Mouse (Mus musculus) kidney, postnatal 10 days (tissue): ENCODE data around the gene Acer3.

Experiments used
- DNase-seq: peaks from one replicate; pipeline ENCODE4 v3.0.0; 2021; ENCODE audit warnings: mixed read lengths

The Acer3 gene

DNA sequence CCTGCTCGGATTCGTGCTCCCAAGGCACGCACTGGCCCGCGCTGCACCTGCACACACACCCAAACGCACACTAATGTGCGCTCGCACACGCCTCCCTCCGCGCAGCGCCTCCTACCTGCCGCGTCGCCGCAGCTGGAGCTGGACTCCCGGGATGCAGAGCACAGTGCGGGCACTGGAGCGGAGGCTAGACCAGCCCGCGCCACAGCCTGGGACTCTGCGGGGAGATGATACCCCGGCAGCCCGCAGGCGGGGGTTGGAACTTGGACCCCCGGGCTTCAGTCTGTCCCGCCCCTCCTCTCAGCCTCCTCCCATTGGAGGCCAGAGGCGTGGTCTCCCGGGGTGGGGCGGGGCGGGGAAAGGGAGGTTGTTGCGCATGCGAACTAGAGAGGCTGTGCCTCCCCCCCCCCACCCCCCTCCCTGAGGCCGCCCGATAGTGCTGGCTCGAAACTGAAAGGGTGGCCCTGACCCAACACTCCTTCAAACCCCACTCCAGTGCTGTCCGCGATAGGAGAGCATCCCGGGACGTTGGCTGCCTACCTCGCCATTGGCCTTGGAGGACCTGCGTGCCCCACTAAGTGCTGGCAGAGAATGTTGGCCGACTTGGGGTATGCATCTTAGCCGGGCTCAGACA lies 143.0 kb downstream of the Acer3 start, which contains the start of gene Capn5:
Gene Capn5 (minus strand): TSS at position 346 of the 631 bp plus-strand sequence.
- peak; percentile 78 for DNase-seq

DNA sequence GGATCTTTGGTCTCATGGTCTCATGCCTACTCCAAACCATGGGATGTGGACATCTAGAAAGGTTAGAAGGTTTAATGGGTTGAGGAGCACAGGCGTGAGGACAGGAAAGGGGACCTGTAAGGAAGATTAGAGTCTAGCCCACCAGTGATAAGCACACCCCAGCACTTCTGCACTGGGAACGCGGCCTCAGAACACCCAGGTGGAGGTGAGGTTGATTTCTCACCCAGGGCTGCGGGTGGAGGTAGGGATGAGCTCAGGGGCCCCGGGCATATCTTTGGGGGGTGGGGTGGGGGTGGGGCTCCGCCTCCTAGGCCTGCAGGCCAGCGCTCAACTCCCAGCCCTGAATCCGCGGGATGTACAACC lies 143.5 kb downstream of the Acer3 start:
- no peak for DNase-seq

DNA sequence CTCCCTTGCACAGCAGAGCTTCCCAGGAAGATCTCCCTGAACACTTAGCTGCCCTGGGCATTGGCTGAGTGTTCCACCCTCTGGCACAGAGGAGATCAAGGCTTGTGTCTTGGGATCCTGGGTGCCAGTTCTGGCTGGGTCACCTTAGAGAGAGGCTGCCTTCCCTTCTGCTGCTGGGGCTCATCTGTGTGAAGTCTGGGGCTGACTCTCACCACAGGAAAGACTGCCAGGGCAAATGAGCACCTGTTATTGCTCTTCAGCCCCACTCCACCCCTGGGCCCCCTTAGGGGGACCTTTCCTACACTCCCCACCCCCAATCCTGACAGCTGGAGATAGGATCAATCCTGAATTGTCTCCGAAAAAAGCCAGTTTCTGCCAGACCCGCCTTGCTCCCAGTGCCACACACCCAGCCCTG lies 143.9 kb downstream of the Acer3 start:
- peak; percentile 10 for DNase-seq

DNA sequence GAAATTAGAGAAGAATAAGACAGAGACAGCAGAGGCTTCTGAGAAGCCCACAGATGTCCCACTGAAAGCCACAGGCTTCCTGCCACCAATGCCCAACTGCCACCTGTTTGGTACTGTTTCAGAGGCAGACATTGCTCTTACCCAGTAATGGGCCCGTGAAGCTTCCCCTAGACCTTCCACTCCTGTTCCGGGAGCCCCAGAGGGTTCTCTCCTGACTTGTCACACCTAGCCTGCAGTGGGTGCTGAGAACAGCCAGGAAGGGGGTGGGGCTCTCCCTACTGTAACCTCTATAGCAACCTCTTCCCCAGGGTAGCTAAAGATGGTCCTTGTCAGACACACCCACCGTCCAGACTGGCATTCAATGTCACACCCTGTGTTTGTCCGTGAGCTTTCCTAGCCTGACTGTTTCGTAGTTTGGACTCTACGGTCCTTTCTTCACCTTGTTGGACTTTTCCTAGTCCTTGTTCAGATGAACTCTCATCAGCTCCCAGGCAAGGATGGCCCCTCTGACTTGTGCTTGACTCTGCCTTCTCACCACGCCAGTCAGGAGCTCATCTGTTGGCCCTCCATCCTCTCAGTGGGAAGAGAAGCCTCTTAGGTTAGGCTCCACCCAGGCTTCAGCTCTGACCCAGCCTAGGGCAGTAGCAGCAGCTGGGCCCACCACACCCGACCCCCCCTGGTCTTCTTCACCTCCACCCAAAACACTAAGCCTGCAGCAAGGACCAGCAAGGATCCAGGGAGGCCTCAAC lies 144.5 kb downstream of the Acer3 start:
- DNase-seq = peak; percentile 5

DNA sequence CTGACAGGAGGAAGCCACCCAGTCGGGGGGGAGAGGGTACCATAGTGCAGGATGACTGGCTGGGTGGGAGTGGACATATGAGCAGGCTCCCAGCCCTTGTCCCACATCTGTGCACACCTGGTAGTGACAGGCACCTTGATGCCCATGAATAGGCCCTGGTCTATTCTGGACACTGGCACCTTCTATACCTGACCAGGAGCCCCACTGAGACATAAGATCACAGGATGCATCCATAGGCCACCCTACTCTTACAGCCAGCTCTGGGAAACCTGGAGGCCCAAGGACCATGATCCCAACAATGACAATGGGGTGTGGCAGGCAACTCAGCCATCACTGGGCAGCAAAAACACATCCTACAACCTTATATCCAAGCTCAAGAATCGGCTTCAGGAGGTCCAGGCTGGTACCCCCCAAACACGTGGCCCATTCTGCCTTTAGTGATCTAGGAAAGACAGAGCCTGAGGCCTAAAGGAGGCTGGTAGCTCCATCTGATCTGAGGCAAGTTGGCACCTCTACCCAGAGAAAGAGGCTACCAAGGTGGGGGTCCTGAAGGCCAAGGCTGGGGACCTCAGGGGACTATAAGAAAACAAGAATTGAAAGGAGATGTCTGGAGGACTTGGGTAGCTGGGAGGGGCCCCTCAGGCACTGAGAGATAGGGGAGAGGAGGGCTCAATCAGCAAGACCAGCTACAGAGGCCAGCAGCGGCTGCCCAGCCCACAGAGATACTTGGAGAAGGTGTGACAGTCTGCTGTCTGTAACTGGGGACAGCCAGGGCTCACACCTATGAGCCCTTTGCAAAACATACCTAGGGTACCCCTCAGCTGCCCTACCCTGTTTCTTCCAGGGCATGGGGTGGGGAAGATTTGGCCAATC lies 145.9 kb downstream of the Acer3 start:
- DNase-seq = no peak

DNA sequence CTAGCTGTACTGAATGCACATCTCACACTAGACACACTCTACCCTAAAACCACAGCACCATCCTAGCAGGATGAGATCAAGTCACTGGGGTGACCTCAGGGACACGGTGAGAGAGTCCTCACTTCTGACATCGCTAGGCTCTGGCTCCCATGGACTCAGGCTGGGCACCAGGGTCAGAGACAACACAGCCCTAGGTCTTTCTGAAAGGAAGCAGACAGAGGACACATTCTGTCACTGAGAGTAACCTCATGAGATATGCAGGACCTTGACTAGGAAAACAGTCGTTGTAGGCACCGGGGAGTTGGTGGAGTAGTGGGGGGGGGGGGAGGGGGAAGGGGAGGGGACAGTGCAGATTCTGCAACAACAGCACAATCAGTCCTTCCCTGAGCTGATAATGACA lies 147.6 kb downstream of the Acer3 start:
- DNase-seq = no peak

DNA sequence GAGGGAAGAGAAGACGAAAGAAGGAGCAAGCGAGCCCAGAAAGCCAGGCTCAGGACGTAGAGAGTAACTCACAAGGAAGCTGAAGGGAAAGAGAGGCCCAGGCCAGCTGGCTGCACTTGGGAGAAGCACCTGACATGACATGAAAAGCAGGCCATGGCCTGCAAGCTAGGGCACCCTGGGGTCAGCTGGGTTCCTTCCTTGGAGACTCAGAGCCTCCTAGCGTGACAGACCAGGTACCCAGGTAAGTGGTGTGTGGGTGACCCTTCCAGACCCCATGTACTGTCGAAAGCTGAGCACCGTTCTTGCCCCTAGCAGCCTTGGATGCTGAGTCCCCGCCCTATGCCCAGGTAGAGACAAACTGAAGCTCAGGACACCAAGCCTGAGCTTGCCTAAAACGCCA lies 148.3 kb downstream of the Acer3 start:
- no peak for DNase-seq

DNA sequence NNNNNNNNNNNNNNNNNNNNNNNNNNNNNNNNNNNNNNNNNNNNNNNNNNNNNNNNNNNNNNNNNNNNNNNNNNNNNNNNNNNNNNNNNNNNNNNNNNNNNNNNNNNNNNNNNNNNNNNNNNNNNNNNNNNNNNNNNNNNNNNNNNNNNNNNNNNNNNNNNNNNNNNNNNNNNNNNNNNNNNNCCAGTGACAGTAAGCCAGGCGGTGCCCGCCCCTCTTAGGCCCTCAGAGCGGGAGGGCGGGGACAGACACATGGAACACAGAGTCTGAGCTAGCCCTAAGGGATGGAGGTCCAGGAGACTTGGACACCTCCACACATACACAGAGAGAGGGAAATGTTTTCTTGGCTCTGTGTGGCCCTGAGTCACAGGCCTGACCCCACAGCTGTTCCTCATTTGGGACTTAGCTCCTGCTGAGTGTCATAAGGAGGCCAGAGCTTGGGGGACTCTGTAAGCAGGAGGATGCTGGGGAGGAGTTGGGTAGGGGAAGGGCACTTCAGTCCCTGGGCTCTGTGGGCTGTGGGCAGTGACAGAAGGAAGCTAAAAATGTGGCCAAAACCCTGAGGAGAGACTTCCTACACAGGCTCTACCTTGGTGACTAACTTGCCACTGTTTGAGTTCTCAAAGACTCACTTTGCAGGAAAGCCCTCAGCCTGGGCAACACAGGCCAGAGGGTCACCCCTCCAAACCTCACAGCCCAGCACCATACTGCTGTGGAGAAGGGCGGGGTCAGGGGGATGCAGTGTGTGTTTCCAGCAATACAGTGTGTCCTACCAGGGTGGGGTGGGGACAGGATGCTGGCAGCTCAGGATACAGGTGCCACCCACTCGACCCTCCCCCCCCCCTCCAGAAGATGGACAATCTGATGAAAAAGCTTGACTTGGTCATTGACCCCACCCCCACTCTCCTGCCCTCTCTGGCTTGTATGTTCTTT lies 149.6 kb downstream of the Acer3 start:
- peak; percentile 54 for DNase-seq

DNA sequence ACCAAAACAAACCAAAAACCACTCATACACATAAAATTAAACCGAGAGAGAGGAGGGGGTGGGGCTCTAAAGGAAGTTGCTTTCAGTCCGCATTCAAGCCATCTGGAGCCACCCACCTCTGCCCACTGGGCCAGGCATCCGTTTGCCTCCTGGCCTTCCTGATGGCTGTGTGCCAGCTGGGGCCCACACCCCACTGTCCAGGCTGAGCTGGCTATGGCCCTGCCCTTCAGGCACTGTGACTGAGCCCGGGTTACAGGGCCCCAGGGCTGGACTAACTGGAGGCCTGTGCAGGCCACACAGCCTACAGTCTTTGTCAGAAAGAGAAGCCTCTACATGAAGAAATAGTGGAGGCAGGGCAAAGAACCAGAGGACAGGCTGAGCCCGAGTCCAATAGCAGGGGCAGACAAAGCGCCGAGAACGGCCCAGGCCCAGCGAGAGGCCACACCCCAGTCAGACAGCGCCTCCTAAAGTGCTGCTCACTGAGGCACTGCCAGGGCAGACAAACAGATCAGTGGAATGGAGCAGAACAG lies 155.9 kb downstream of the Acer3 start:
- peak; percentile 67 for DNase-seq

DNA sequence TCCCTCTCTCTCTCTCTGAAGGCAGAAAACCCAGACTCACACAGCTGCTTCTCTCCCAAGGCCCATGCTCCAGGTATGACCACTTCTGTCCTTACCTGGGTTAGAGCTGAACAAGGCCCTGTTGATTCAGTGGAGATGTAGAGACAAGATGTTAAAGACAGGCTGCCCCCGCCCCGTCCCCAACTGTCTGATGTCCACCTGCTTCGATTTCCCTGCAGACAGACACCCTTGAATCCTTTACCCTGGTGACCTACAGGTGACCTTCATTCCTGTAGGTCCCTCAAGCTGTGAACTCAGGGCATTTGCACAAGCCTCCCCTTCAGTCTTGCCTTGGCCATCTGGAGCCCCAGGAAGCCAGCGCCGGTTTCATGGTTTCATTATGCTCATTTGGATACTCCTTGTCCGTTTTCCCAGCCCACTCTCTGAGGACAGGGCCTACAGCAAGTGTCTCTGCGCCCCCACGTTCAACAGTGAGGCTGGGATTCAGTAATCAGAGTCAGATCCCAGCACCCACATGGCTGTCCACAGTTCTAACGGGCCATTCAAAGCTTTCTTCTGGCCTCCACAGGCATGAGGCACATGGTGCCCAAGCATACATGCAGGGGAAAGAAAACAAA lies 156.5 kb downstream of the Acer3 start:
- DNase-seq = no peak

DNA sequence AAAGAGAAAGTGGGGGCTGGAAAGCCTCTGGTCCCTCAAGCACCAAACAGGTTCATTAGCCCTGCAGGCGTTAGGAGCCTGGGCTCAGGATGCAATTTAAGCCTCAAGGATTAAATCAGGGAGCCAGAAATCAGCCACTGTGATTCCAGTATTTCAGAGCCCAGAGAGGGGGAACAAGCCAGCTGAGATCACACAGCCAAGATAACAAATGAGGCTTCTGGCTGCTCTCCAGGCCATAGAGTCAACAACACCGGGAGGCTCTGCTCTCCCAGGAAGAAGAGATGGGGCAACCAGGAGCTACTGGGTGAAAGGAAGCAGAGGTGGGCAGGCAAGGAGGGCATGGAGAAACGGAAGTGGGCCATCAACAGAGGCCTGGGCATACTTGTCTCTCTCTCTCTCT lies 157.3 kb downstream of the Acer3 start:
- DNase-seq = peak; percentile 23

DNA sequence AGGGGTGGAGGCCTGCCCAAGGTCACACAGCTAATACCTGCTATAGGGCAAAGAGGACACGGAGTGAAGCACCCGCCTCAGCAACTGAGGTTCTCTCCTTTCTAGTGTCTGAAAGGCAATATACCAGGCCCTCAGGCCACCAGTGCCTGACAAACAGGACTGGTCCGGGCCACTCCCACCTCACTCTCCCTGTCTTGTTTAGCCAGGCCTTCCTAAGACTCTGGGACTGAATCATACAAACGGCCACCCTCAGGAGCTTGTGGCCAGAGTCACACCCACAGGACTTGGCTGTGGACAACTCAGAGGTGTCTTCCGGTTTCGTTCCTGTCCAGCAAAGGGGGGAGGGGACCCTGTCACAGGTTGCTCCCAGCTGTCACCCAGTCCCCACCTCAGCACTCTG lies 158.8 kb downstream of the Acer3 start:
- DNase-seq = peak; percentile 13

DNA sequence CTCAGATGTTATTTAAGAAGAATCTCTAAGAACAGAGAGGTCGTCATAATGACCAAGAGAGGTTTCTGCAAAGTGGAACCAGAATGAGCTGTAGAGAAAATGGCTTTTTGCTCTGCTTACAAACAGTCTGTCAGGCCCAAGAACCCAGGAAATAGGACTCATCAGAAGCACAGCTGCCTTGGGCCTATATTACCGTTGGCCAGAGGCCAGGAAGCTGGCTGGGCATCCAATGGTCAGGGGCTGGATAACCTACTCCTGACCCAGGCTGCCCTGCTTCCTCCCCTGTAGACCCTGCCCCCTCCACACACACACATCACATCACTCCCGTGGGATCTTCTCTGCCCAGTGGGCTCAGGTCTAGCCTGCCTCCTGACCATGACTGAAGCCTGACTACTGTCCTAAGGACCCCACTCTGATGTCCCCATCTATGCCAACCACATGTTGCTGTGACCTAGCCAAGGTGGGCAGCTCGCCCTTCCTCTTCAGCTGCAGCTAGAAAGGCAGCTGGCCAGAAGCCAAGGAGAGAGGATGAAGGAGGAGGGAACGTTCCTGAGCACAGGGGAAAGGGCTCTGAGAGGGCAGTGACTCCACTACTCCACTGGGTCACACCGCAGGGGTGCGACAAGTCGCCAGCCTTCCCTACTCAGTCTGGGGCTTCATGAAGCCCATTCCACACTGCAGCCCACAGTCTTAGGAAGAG lies 160.8 kb downstream of the Acer3 start:
- peak; percentile 66 for DNase-seq

DNA sequence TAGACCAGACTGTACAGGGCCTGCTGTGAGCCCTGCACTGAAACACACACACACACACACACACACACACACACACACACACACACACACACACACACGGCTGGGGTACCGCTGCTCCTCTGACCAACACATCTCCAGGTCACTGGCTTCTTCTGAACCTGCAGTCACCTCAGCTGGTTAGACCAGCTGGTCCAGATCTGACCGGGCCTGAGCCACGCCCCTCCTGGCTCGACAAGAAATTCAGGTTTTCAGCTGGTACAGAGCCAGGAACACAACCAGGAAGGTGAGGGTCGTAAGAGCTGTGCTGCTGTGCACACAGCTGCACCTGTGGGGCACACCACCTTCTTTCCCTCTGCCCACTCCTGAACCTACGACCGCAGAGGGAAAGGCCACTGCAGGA lies 162.5 kb downstream of the Acer3 start:
- peak; percentile 82 for DNase-seq

DNA sequence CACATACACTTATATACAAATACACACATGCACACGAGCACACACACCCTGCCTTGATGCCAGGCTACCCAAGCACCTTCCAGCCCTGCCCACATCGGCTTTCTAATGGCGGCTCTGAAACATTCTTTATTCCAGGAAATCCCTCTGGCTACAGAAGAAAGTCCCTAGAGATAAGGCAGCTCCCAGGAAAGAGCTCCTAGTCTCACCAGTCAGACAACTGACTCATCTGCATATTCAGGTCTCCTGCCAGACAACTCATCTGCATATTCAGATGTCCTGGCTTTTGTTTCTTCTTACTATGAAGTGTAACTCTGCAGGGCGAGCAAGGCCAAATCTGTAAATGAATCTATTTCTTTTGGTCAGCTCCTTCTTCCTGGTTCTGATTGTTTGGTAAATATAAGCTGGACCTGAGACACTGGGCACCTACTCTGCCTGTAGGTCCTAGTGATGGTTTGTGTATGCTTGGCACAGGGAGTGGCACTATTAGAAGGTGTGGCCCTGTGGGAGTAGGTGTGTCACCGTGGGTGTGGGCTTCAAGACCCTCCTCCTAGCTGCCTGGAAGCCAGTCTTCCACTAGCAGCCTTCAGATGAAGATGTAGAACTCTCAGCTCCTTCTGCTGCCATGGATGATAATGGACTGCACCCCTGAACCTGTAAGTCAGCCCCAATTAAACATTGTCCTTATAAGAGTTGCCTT lies 163.2 kb downstream of the Acer3 start:
- no peak for DNase-seq
